Mouse (Mus musculus) gastrocnemius, adult 18-20 months (tissue): Measurements from ENCODE around the gene Syt7. TPM values are rescaled to one million over a fixed set of nuclear protein-coding genes. Genes with fewer than 3 reads are reported as not detected.

Experiments
- DNase-seq: peaks from one replicate; pipeline ENCODE4 v3.0.0; 2021; ENCODE audit warnings: low spot score
- total RNA-seq, 2 experiments: library from RNA; stranded (reverse); gene quantifications; 2 replicates each; pipeline ENCODE4 v1.2.3; 2021

The Syt7 gene
- total RNA-seq, 2 experiments from 2014 or later, result 1.5 TPM

DNA sequence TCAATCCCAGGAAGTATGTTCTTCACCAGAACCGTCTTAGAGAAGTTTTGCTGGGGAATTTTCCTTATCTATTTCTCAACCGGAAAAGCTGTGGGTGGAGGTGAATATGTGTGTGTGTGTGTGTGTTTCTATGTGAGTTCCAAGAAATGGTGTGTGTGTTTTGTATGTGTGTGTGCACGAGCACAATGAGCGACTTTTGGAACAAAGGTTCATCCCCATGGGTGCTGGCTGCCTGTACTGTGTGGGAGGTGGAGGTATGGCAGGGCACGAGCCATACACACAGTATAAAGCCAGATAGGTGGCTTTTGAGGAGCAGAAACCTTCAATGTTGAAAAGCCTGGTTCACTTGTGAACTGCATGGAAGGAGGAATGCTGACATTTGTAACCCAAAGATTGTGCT, 1.2 kb upstream of the Syt7 start:
- DNase-seq, result no peak

DNA sequence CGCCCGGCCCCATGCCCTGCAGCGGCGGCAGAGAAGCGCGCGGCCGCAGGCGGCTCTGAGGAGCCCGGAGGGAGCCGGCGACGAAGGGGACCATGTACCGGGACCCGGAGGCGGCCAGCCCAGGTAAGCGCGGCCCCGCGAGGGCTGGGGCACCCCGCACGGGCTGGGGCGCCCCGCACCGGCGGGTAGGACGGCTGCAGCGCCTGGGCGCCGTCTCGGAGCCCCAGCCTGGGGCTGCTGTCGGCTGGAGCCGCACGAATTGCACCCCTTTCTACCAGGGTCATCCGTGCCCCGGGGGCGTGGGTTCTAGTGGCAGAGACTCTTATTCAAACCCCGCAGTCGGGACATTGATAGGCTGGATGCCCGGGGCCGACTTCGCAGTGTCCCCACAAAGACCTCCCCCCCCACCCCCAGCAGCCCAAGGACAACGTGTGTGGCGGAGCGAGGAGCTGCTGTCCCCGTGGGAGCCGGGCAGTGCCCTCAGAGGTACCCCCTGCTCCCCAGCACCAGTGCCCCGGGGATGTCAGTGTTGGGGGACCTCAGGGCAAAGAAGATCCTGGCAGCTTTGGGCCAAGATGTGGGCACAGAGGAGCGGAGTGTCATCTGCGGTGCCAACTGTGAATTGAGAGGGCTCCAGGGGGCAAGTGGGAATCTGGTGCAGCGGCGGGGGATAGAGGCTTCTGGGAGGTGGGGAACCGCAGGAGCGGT, 655 bp downstream of the Syt7 start:
- DNase-seq, result no peak

DNA sequence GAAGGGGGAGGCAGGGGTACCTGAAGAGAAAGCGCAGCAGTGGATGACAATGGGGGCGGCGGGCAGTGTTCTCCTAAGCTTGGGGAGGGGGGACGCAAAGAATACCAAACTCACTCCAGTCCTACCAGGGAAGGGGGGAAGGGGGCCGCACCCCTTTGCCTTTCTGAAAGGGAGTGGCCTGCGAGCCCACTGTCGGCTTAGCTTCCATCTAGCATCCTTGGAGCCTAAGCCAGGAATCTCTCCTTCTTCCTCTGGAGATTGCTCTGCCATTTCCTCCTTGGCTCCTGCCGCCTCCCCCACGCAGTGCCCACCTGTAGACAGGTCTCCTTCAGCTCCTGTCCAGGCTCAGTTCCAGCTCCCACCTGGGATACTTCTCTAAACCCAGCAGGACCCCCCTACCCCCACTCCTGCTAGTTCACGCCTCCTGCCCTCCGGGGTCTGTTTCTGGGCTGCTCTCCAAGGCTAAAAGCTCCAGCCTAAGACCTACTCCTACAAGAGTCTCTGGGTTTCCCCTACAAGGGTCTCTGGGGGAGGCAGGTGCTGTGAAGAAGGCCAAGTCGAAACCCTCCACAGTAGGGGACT, 1.3 kb downstream of the Syt7 start:
- no peak for DNase-seq

DNA sequence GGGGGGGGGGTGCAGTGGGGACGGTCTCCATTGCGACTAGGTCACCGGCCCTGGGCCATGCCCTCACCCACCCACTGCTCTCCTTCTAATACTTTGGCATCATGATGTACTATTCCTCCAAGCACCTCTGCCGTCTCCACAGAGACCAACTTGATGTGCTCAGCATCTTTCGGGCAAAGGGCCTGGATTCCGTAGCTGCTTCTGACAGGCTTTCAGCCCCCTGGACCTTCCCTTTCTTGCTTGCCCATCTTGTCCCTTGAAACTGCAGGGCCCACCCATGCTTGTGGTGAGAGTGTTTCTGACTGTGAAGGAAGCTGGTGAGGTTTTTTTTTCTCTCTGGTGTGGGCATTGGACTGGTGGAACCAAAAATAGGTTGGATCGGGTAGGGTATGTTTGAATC, 2.1 kb downstream of the Syt7 start:
- DNase-seq, result no peak

DNA sequence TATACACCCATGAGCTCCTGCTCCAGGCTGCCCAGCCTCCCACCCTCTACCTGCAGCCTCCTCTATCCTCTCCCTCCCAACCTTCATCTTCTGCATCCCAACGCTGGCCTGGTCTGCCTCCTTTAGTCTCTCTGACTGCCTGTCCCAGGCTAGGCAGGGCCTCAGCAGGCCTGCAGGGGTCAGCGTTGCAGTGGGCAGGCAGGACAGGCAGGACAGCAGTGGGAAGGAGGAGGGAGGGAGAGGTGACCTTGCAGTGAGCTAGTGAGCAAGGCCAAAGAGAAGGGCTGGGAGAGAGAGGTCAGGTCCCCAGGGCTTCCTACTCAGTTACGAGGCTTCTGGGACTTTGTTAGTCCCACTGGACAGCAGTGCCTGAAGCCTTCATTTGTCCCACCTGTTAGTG, 3.1 kb downstream of the Syt7 start:
- no peak for DNase-seq

GRCm38 (mm10) chr19:10393471-10393870, 4.6 kb downstream of the Syt7 start:
- no peak for DNase-seq

GRCm38 (mm10) chr19:10393874-10394500, 5.1 kb downstream of the Syt7 start:
- DNase-seq, result no peak

DNA sequence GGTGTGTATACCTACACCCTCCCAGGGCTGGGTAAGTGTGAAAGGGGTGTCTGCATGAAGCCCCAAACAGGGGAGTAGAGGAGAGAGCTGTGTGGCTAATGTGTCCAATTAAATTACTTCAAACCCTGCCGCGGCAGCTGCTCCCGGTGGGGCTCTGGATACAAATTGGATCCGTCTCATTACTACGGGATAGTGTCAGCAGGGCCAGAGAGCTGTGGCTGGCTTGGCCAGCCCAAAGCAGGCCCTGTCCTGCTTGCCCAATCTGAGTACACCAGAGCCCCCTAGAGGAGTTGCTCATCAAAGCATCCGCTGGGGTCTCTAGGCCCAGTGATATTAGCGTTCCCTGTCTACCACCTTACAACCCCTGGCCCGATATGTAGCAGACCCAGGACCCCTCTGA, 6.3 kb downstream of the Syt7 start:
- no peak for DNase-seq

- DNase-seq, result no peak
Measured at GRCm38 (mm10) chr19:10396962-10397361, 8.1 kb downstream of the Syt7 start.

DNA sequence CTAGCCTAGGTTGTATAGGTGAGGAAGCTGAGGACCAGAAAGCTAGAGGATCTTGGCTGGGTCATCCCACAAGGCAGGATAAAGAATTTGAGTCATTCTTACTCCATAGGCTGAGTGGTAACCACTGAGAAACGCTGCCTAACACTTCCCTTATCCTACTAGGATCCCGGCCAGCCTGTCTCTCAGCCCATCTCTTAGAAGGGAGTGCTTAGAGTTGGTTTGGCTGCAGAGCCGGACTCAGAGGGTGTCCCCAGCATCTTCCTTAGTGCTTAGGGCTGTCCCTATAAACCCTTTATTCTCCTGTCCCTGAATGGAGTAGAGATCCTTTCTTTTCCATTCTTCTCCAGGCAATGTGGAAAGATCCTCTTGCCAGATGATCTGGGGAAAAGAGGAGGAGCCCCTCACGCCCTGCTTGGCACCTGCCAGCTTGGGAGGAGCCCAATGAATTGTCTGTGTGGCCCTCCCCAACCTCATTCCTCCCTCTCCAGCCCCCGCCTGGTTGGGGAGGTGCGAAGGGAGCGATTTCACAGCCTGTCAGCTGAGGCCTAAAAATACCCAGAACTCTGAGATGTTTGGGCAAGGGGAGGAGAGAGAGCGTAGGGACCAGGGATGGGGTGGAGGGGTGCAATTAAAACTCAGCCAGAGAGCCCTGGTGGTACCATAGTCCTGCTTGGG, 8.7 kb downstream of the Syt7 start:
- no peak for DNase-seq

GRCm38 (mm10) chr19:10398296-10398695, 9.4 kb downstream of the Syt7 start:
- DNase-seq, result no peak

GRCm38 (mm10) chr19:10402771-10403494, 14.0 kb downstream of the Syt7 start:
- DNase-seq, result peak; percentile 31

- DNase-seq, result no peak
Measured at GRCm38 (mm10) chr19:10403593-10404380, 14.9 kb downstream of the Syt7 start.

- DNase-seq, result no peak
Measured at GRCm38 (mm10) chr19:10404424-10404823, 15.5 kb downstream of the Syt7 start.

GRCm38 (mm10) chr19:10404911-10405310, 16.0 kb downstream of the Syt7 start:
- no peak for DNase-seq

DNA sequence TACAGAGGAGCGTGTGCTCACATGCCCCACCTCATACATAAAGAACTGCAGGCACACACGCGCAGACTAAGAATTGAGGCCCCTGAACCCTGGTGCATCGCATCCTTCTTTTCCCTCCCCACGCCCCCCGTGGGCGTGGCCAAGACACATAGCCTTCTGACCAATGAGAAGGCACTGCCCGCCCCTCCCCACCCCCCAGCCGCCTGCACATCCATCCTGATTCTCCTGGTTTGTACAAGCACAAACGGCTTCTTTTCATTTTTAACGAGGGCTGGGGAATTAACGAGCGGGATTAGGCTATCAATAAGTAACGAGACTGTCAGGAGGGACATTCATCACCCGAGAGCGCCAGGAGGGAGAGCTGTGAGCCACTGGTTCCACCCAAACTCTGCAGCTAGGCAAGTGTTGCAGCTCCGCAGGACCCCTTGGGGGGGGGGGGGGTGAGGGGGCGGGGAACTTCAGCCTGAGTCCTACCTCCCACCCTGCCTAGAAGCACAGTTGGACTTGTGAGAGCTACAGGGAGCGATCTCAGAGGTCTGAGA, 24.9 kb downstream of the Syt7 start:
- DNase-seq, result no peak

DNA sequence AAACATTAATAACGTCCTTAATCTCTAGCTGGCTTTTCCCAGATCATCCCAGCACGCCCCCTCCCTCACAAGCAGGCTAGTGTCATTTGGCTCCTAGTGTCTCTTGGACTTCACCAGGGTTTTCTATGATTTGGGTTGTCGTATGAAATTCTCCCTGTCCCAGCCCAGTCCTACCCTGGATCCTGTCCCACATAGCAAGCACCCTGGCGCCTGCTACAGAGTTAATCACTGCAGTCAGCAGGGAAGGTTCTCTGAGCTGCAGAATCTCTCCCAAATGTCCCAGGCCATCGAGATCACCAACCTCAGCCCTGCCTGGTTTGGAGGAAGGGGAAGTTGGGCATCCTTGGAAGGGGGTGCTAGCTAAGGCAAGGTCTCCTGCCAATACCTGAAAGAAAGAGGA, 26.6 kb downstream of the Syt7 start:
- no peak for DNase-seq

DNA sequence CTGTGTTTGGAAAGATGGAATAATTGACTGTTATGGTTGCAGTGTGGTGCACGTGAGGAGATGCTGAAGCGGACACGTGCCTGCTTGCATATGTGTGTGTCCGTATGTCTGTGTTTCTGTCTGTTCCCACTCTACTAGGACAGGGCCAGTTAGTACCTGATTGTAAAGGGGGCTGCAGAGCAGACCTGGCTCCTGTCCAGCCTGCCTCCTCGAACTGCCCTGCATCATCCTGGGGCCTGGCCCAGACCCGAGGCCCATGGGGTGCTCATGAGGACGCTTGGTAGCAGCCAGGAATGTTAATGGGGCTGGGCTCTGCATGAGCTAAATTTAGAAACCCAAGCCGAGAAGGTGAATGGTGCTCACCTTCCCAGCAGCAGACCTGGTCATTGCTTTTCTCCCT, 28.0 kb downstream of the Syt7 start:
- no peak for DNase-seq

GRCm38 (mm10) chr19:10417436-10417835, 28.5 kb downstream of the Syt7 start:
- DNase-seq, result no peak
